In the genomic region with DNA sequence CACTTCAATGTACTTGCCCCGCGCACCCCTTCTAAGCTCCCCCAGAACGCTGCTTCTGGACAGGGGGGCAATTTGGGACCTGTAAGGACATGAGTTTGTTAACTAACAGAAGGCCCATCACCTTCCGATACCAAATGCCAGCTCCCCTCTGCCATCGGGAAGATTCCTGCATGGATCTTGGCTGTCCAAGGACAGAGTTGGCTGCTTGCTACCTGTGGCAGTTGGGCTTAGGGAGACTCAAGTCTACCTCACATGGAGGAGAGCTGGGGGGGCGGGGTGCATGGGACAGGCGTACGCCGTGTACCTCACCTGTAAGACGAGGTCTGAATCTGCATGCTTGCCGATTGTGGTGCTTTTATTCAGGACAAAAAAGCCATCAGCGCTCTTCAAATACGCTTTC, we compare ENCODE assay signal across 25 mouse cellular contexts. TPM values are rescaled to one million over a fixed set of nuclear protein-coding genes. Genes with fewer than 3 reads are reported as not detected.
"Had no signal": no experiment of that assay in that cellular context is flagged by ENCODE, and none has a peak within 500 bp of the region (broad histone marks: within the 10 kb centered on the region; RNA-seq: fewer than 3 reads in every experiment).

No protein-coding gene starts in this region.

- ATAC-seq: forebrain, embryonic 13.5 days; forebrain, embryonic 14.5 days; forebrain, embryonic 15.5 days; forebrain, embryonic 16.5 days; forebrain, postnatal 0 days had no signal

- H3K9ac ChIP-seq: embryonic facial prominence, embryonic 12.5 days; embryonic facial prominence, embryonic 13.5 days; embryonic facial prominence, embryonic 15.5 days; forebrain, embryonic 12.5 days; forebrain, embryonic 13.5 days; forebrain, embryonic 15.5 days; forebrain, postnatal 0 days had no signal

- H3K9me3 ChIP-seq: embryonic facial prominence, embryonic 10.5 days; embryonic facial prominence, embryonic 12.5 days; embryonic facial prominence, embryonic 13.5 days; embryonic facial prominence, embryonic 15.5 days; forebrain, embryonic 10.5 days; forebrain, embryonic 12.5 days; forebrain, embryonic 13.5 days; forebrain, embryonic 15.5 days; heart, embryonic 10.5 days had no signal

- DNase-seq: cerebellum, adult 9-10 months; cerebellum, adult 9-11 months; cerebellum, postnatal 36 days; embryo, embryonic 11 days; forebrain, postnatal 0 days; gastrocnemius, adult 2 months; gastrocnemius, postnatal 10 days; gastrocnemius, postnatal 14 days; gastrocnemius, postnatal 25 days; gastrocnemius, postnatal 36 days; heart, adult 11 months; heart, adult 18-20 months; heart, adult 2 months had no signal

- H3K4me2 ChIP-seq: embryonic facial prominence, embryonic 12.5 days; embryonic facial prominence, embryonic 13.5 days; embryonic facial prominence, embryonic 15.5 days; forebrain, embryonic 12.5 days; forebrain, embryonic 13.5 days; forebrain, embryonic 15.5 days had no signal

- H3K4me3 ChIP-seq: embryonic facial prominence, embryonic 10.5 days; embryonic facial prominence, embryonic 12.5 days; embryonic facial prominence, embryonic 13.5 days; embryonic facial prominence, embryonic 15.5 days; erythroblast, embryonic 14.5 days; forebrain, embryonic 10.5 days; forebrain, embryonic 12.5 days; forebrain, embryonic 13.5 days; forebrain, embryonic 15.5 days; gastrocnemius, adult 2 months; heart, adult 2 months; heart, embryonic 10.5 days had no signal

- H3K27ac ChIP-seq: embryonic facial prominence, embryonic 10.5 days; embryonic facial prominence, embryonic 12.5 days; embryonic facial prominence, embryonic 13.5 days; embryonic facial prominence, embryonic 15.5 days; forebrain, embryonic 10.5 days; forebrain, embryonic 12.5 days; forebrain, embryonic 13.5 days; forebrain, embryonic 15.5 days; gastrocnemius, adult 2 months; heart, adult 2 months; heart, embryonic 10.5 days had no signal

- H3K36me3 ChIP-seq: embryonic facial prominence, embryonic 10.5 days; embryonic facial prominence, embryonic 12.5 days; embryonic facial prominence, embryonic 13.5 days; embryonic facial prominence, embryonic 15.5 days; forebrain, embryonic 10.5 days; forebrain, embryonic 12.5 days; forebrain, embryonic 15.5 days; heart, embryonic 10.5 days had no signal

RNA-seq across cellular contexts. Expression of gene Fhad1, which starts 3.6 kb away (rescaled TPM):
- polyA plus RNA-seq: erythroblast, embryonic 14.5 days had no signal
